Mouse (Mus musculus) heart, embryonic 10.5 days (tissue): ENCODE results near the gene Sgo2a. TPM values are rescaled to one million over a fixed set of nuclear protein-coding genes. Genes with fewer than 3 reads are reported as not detected.
"Not testable (repeated sequence)": the region's sequence is repeated elsewhere in the genome, so short reads cannot be mapped to it uniquely, and the experiment has no call there.

Experiments
- DNase-seq: peaks from one replicate; pipeline ENCODE4 v3.0.0-alpha.2; 2017; ENCODE audit warnings: low spot score
- H3K27ac ChIP-seq: fragments of 300-500 bp; sonication (generic); 2 replicates; pipeline ENCODE4 v1.5.1; 2016; ENCODE audit warnings: mild to moderate bottlenecking
- H3K27me3 ChIP-seq: fragments of 300-500 bp; sonication (generic); 2 replicates; pipeline ENCODE4 v1.6.1; 2016; ENCODE audit warnings: mild to moderate bottlenecking; ENCODE audit not compliant: poor library complexity, insufficient read depth, severe bottlenecking
- H3K36me3 ChIP-seq: fragments of 300-500 bp; sonication (generic); 2 replicates; pipeline ENCODE4 v1.6.1; 2016; ENCODE audit warnings: mild to moderate bottlenecking, moderate library complexity
- H3K4me1 ChIP-seq: fragments of 300-500 bp; sonication (generic); 2 replicates; pipeline ENCODE4 v1.6.1; 2016; ENCODE audit warnings: mild to moderate bottlenecking
- H3K4me3 ChIP-seq: fragments of 300-500 bp; sonication (generic); 2 replicates; pipeline ENCODE4 v1.5.1; 2016; ENCODE audit warnings: mild to moderate bottlenecking, moderate library complexity
- H3K9me3 ChIP-seq: fragments of 300-500 bp; sonication (generic); 2 replicates; pipeline ENCODE4 v1.6.1; 2016; ENCODE audit warnings: mild to moderate bottlenecking, moderate library complexity
- WGBS: fragments of 180-500 bp; shearing (Covaris S2); methylation state at CpG from one replicate; pipeline ENCODE4 v1.1.7; 2016; 5-methylcytosine and 5-hydroxymethylcytosine counted together
- polyA plus RNA-seq: library from polyadenylated mRNA; unstranded; fragments of >200 nt; fragmentation: Nextera tagmentation; extraction: Ambion mirVana; gene quantifications from 2 replicates; pipeline ENCODE4 v1.2.1, GENCODE M21; 2016

Gene Sgo2a
- polyA plus RNA-seq, 1 experiment from 2014 or later, result 18.4 TPM

GRCm38 (mm10) chr1:57989052-57989600, 6.6 kb upstream of the Sgo2a start:
- Histone ChIP-seq H3K36me3 (no peaks in the 10 kb centered on the region), H3K4me1 (no peaks in the 10 kb centered on the region), H3K27ac (peak overlapping the region; percentile 7; the same call in 1 of the 2 replicates), H3K27me3 (no peaks in the 10 kb centered on the region), H3K9me3 (no peaks in the 10 kb centered on the region), H3K4me3 (no peak overlapping the region)
- DNase-seq, result no peak
- 58% methylated on average over 6 of the region's 6 CpGs for WGBS

- no peak overlapping the region for H3K4me3 ChIP-seq
- H3K4me1 ChIP-seq, result peaks cover 1% of the 10 kb centered on the region; the same call in 1 of the 2 replicates
- DNase-seq, result no peak
- no peak overlapping the region for H3K27ac ChIP-seq
- H3K36me3 ChIP-seq, result no peaks in the 10 kb centered on the region
- H3K9me3 ChIP-seq, result no peaks in the 10 kb centered on the region
- H3K27me3 ChIP-seq, result no peaks in the 10 kb centered on the region
- WGBS, result 78% methylated on average over 2 of the region's 2 CpGs
These were observed 4.5 kb upstream of the Sgo2a start for GRCm38 (mm10) chr1:57991277-57991676.

GRCm38 (mm10) chr1:57996133-57996615, 403 bp downstream of the Sgo2a start:
- Histone ChIP-seq H3K9me3 (no peaks in the 10 kb centered on the region), H3K36me3 (peaks cover 12% of the 10 kb centered on the region), H3K27ac (peak overlapping the region; percentile 92), H3K4me1 (peaks cover 20% of the 10 kb centered on the region), H3K4me3 (peak overlapping the region; percentile 94), H3K27me3 (no peaks in the 10 kb centered on the region)
- under 1% methylated on average over 29 of the region's 29 CpGs for WGBS
- DNase-seq, result no peak

- Histone ChIP-seq H3K27me3 (no peaks in the 10 kb centered on the region), H3K9me3 (no peaks in the 10 kb centered on the region), H3K4me3 (no peak overlapping the region), H3K27ac (no peak overlapping the region), H3K4me1 (peaks cover 20% of the 10 kb centered on the region), H3K36me3 (peaks cover 26% of the 10 kb centered on the region)
- 83% methylated on average over 3 of the region's 3 CpGs for WGBS
- no peak for DNase-seq
These were observed 2.4 kb downstream of the Sgo2a start for GRCm38 (mm10) chr1:57998146-57998545.

GRCm38 (mm10) chr1:58006388-58006787, 10.6 kb downstream of the Sgo2a start:
- H3K27me3 ChIP-seq, H3K4me1 ChIP-seq, H3K27ac ChIP-seq, H3K9me3 ChIP-seq, H3K4me3 ChIP-seq, DNase-seq: not testable (repeated sequence)
- H3K36me3 ChIP-seq, result peaks cover 53% of the 10 kb centered on the region
- 91% methylated on average over 7 of the region's 7 CpGs for WGBS

- Histone ChIP-seq H3K9me3 (no peaks in the 10 kb centered on the region), H3K27me3 (no peaks in the 10 kb centered on the region), H3K4me3 (no peak within 1 kb of the TSS), H3K36me3 (peaks cover 84% of the 10 kb centered on the region), H3K27ac (no peak within 1 kb of the TSS), H3K4me1 (no peaks in the 10 kb centered on the region)
- no peak for DNase-seq
- WGBS, result 96% methylated on average over 7 of the region's 7 CpGs
These were observed 23.1 kb downstream of the Sgo2a start, which contains the start of gene Kctd18 for GRCm38 (mm10) chr1:58018856-58019255. TSS of gene Kctd18 (minus strand) at chr1:58018956.

- 0 out of 2 replicates have a peak overlapping the region, but pooled peaks have one; percentile 3 for H3K27ac ChIP-seq
- no peaks in the 10 kb centered on the region for H3K9me3 ChIP-seq
- WGBS, result 42% methylated on average over 7 of the region's 7 CpGs
- no peak overlapping the region for H3K4me3 ChIP-seq
- H3K27me3 ChIP-seq, result no peaks in the 10 kb centered on the region
- DNase-seq, result no peak
- H3K36me3 ChIP-seq, result peaks cover 8% of the 10 kb centered on the region; the same call in 1 of the 2 replicates
- peaks cover 21% of the 10 kb centered on the region for H3K4me1 ChIP-seq
These were observed 31.9 kb downstream of the Sgo2a start for GRCm38 (mm10) chr1:58027707-58028106.

- peaks cover 3% of the 10 kb centered on the region; the same call in 1 of the 2 replicates for H3K36me3 ChIP-seq
- DNase-seq, result no peak
- peak within 1 kb of the TSS; percentile 67 for H3K27ac ChIP-seq
- H3K4me1 ChIP-seq, result peaks cover 21% of the 10 kb centered on the region
- H3K4me3 ChIP-seq, result peak within 1 kb of the TSS; percentile 51
- no peaks in the 10 kb centered on the region for H3K27me3 ChIP-seq
- 6% methylated on average over 12 of the region's 12 CpGs for WGBS
- no peaks in the 10 kb centered on the region for H3K9me3 ChIP-seq
These were observed 33.9 kb downstream of the Sgo2a start, which contains the start of gene Aox1 for GRCm38 (mm10) chr1:58029636-58030117. TSS of gene Aox1 (plus strand) at chr1:58029931.

GRCm38 (mm10) chr1:58030156-58030871, 34.5 kb downstream of the Sgo2a start:
- H3K27ac ChIP-seq, result peak overlapping the region; percentile 67
- DNase-seq, result no peak
- no peaks in the 10 kb centered on the region for H3K27me3 ChIP-seq
- peak overlapping the region; percentile 51 for H3K4me3 ChIP-seq
- H3K4me1 ChIP-seq, result peaks cover 21% of the 10 kb centered on the region
- H3K9me3 ChIP-seq, result no peaks in the 10 kb centered on the region
- peaks cover 2% of the 10 kb centered on the region; the same call in 1 of the 2 replicates for H3K36me3 ChIP-seq
- 15% methylated on average over 13 of the region's 13 CpGs for WGBS

GRCm38 (mm10) chr1:58031160-58031769, 35.5 kb downstream of the Sgo2a start:
- Histone ChIP-seq H3K27me3 (no peaks in the 10 kb centered on the region), H3K4me3 (no peak overlapping the region), H3K9me3 (no peaks in the 10 kb centered on the region), H3K27ac (no peak overlapping the region), H3K4me1 (peaks cover 21% of the 10 kb centered on the region), H3K36me3 (peaks cover under 1% of the 10 kb centered on the region; the same call in 1 of the 2 replicates)
- DNase-seq, result no peak
- WGBS, result 62% methylated on average over 10 of the region's 10 CpGs

GRCm38 (mm10) chr1:58037306-58037705, 41.5 kb downstream of the Sgo2a start:
- not testable (repeated sequence) for H3K27ac ChIP-seq, H3K4me3 ChIP-seq, DNase-seq, H3K27me3 ChIP-seq, H3K36me3 ChIP-seq, H3K4me1 ChIP-seq, H3K9me3 ChIP-seq
- 93% methylated on average over 9 of the region's 9 CpGs for WGBS

GRCm38 (mm10) chr1:58045076-58045475, 49.3 kb downstream of the Sgo2a start:
- no peaks in the 10 kb centered on the region for H3K9me3 ChIP-seq
- no peaks in the 10 kb centered on the region for H3K4me1 ChIP-seq
- no peaks in the 10 kb centered on the region for H3K36me3 ChIP-seq
- no peak for DNase-seq
- H3K4me3 ChIP-seq, result no peak overlapping the region
- H3K27me3 ChIP-seq, result no peaks in the 10 kb centered on the region
- no peak overlapping the region for H3K27ac ChIP-seq
- WGBS, result 63% methylated on average over 3 of the region's 3 CpGs

GRCm38 (mm10) chr1:58045546-58045945, 49.8 kb downstream of the Sgo2a start:
- WGBS, result 73% methylated on average over 5 of the region's 5 CpGs
- Histone ChIP-seq H3K4me1 (no peaks in the 10 kb centered on the region), H3K4me3 (no peak overlapping the region)

More at GRCm38 (mm10) chr1:58045546-58045945, 49.8 kb downstream of the Sgo2a start:
- Histone ChIP-seq H3K27ac (no peak overlapping the region), H3K27me3 (no peaks in the 10 kb centered on the region), H3K36me3 (no peaks in the 10 kb centered on the region), H3K9me3 (no peaks in the 10 kb centered on the region)
- no peak for DNase-seq
